Mouse (Mus musculus) spleen, postnatal 10 days (tissue): Measurements from ENCODE around the gene Il15ra.
A peak's percentile ranks its signal among the peaks of the same experiment; 100 is the strongest.

Experiments
- DNase-seq, 2 experiments: peaks; one replicate each; pipeline ENCODE4 v3.0.0; 2021 to 2022; ENCODE audit warnings: low spot score in 2 of 2

The Il15ra gene

DNA sequence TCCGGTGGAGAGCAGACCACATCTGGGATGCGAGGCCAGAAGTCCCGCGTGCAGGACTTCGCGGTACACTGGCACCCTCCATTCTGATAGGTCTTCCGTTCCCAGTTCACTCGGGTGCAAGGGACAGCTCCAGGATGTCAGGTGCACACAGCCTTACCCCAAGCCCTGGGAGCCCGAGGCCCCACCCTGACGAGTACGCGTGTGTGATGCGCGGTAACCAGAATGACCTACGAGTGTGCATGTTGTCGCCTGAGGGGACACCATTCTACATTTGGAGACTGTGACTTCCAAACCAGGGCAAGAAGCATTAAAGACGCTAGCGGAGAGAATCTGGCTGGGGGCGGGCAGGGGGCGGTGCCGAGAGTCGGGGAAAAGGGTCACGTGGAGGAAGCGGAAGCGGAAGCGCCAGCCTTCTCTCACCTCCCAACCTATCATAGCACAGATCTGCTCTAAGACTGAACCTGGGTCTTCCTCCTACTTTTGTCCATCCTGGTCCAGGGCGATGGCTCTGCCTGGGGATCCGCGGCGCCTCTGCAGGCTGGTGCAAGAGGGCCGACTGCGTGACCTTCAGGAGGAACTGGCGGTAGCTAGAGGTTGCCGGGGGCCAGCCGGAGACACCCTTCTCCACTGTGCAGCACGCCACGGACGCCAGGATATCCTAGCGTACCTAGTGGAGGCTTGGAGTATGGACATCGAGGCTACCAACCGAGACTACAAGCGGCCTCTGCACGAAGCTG lies 73.2 kb downstream of the Il15ra start:
- DNase-seq = peak; percentile 70 to 89
